Mouse (Mus musculus) midbrain, embryonic 13.5 days (tissue): ENCODE measurements around the gene Col4a1. TPM values are rescaled to one million over a fixed set of nuclear protein-coding genes. Genes with fewer than 3 reads are reported as not detected.

Experiments
- ATAC-seq: fragments of 200-750 bp; cut with Nextera tagmentation; 2 replicates; pipeline ENCODE4 v1.8.0; 2017; ENCODE audit warnings: mild to moderate bottlenecking, moderate TSS enrichment, moderate library complexity
- H3K27ac ChIP-seq: fragments of 300-500 bp; sonication (generic); 2 replicates; pipeline ENCODE4 v1.5.1; 2015; ENCODE audit warnings: inconsistent platforms, mild to moderate bottlenecking, moderate library complexity
- H3K27me3 ChIP-seq: fragments of 300-500 bp; sonication (generic); 2 replicates; pipeline ENCODE4 v1.6.1; 2015; ENCODE audit warnings: mild to moderate bottlenecking, inconsistent platforms
- H3K36me3 ChIP-seq: fragments of 300-500 bp; sonication (generic); 2 replicates; pipeline ENCODE4 v1.6.1; 2015; ENCODE audit warnings: mild to moderate bottlenecking, inconsistent platforms
- H3K4me1 ChIP-seq: fragments of 300-500 bp; sonication (generic); replicated peaks from 2 replicates; pipeline ENCODE4 v1.6.1; 2015; ENCODE audit warnings: inconsistent platforms
- H3K4me2 ChIP-seq: fragments of 300-500 bp; sonication (generic); replicated peaks from 2 replicates; pipeline ENCODE4 v1.6.1; 2015; ENCODE audit warnings: moderate library complexity, mild to moderate bottlenecking, inconsistent platforms
- H3K4me3 ChIP-seq: fragments of 300-500 bp; sonication (generic); replicated peaks from 2 replicates; pipeline ENCODE4 v1.5.1; 2015; ENCODE audit warnings: mild to moderate bottlenecking, inconsistent platforms
- H3K9ac ChIP-seq: fragments of 300-500 bp; sonication (generic); replicated peaks from 2 replicates; pipeline ENCODE4 v1.6.1; 2015; ENCODE audit warnings: mild to moderate bottlenecking, inconsistent platforms
- H3K9me3 ChIP-seq: fragments of 300-500 bp; sonication (generic); 2 replicates; pipeline ENCODE4 v1.6.1; 2016; ENCODE audit warnings: mild to moderate bottlenecking, inconsistent platforms
- WGBS: fragments of 180-500 bp; shearing (Covaris S2); methylation state at CpG from one replicate; pipeline ENCODE4 v1.1.7; 2015; 5-methylcytosine and 5-hydroxymethylcytosine counted together
- polyA plus RNA-seq: library from polyadenylated mRNA; unstranded; fragments of >200 nt; fragmentation: Nextera tagmentation; extraction: Ambion mirVana; gene quantifications from 2 replicates; pipeline ENCODE4 v1.2.1, GENCODE M21; 2015

Gene Col4a1
- polyA plus RNA-seq, 1 experiment from 2014 or later, result 83.4 TPM

DNA sequence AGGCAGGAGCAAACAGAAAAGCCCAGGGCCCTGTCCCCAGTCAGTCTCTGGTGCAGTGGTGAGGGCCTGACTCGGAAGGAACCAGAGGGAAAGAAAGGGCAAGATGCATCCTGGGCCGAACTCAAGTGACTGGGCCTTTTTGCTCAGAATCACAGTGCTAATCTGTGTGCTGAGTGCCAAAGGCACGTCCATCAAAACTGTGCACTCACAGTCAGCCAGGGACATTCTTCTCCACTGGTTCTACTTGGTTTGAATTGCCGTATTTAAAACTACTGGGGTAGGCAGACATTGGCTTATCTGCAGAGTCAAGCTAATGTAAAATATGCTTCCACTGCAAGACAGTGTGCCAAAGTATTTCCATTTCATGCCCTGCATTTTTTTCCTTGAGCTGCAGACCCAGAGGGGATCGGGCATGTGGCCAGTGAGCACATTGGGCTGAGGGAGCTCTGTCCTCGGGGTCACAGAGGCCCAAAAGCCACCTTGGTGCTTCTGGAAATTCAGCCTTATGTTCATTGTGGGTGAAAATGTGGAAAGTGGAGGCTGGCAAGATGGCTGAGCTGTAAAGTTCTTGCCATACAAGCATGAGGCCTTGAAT lies 12.3 kb upstream of the Col4a1 start:
- no peak for ATAC-seq
- Histone ChIP-seq H3K9ac (no peak overlapping the region), H3K4me2 (no peak overlapping the region), H3K27me3 (no peaks in the 10 kb centered on the region), H3K27ac (no peak overlapping the region), H3K4me1 (no peaks in the 10 kb centered on the region), H3K36me3 (no peaks in the 10 kb centered on the region), H3K4me3 (no peak overlapping the region), H3K9me3 (no peaks in the 10 kb centered on the region)
- WGBS, result 83% methylated on average over 6 of the region's 6 CpGs

GRCm38 (mm10) chr8:11323681-11324080 lies 11.1 kb upstream of the Col4a1 start:
- H3K4me2 ChIP-seq, result no peak overlapping the region
- ATAC-seq, result no peak

GRCm38 (mm10) chr8:11322724-11323585 lies 10.3 kb upstream of the Col4a1 start:
- no peak for ATAC-seq
- Histone ChIP-seq H3K9ac (no peak overlapping the region), H3K27ac (no peak overlapping the region), H3K27me3 (no peaks in the 10 kb centered on the region), H3K36me3 (no peaks in the 10 kb centered on the region), H3K4me3 (no peak overlapping the region), H3K4me2 (no peak overlapping the region), H3K9me3 (no peaks in the 10 kb centered on the region), H3K4me1 (no peaks in the 10 kb centered on the region)
- 91% methylated on average over 5 of the region's 5 CpGs for WGBS

More at GRCm38 (mm10) chr8:11323681-11324080, 11.1 kb upstream of the Col4a1 start:
- H3K27me3 ChIP-seq, result no peaks in the 10 kb centered on the region
- no peaks in the 10 kb centered on the region for H3K36me3 ChIP-seq
- H3K27ac ChIP-seq, result no peak overlapping the region
- WGBS, result 81% methylated on average over 1 of the region's 1 CpGs
- H3K9ac ChIP-seq, result no peak overlapping the region
- H3K4me1 ChIP-seq, result no peaks in the 10 kb centered on the region
- H3K9me3 ChIP-seq, result no peaks in the 10 kb centered on the region
- no peak overlapping the region for H3K4me3 ChIP-seq

GRCm38 (mm10) chr8:11321841-11322240 lies 9.2 kb upstream of the Col4a1 start:
- Histone ChIP-seq H3K36me3 (no peaks in the 10 kb centered on the region), H3K9ac (no peak overlapping the region), H3K4me1 (no peaks in the 10 kb centered on the region), H3K4me3 (no peak overlapping the region), H3K27ac (no peak overlapping the region), H3K27me3 (peaks cover 3% of the 10 kb centered on the region; the same call in 1 of the 2 replicates), H3K4me2 (no peak overlapping the region), H3K9me3 (no peaks in the 10 kb centered on the region)
- no peak for ATAC-seq
- WGBS, result 92% methylated on average over 7 of the region's 7 CpGs

GRCm38 (mm10) chr8:11319405-11319804 lies 6.8 kb upstream of the Col4a1 start:
- ATAC-seq, result no peak
- 88% methylated on average over 11 of the region's 11 CpGs for WGBS

DNA sequence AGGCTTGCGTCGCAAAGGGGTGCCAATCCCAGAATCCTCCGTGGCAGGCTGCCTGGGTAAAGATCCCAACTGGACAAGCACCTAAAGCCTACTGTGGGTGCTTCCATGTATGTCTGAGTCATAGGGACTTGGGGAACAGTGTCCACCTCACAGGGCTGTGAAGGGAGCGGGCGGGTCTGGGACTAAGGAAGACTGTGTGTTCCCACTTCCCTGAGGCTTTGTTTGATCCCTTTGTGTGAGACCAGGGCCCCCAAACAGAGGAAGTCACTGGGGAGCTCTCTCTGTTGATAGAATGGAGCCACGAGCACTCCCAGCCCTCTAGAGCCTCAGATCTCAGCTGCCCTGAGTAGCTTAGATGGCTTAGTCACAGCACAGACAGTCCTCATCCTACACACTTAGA lies 3.5 kb upstream of the Col4a1 start:
- no peak for ATAC-seq
- H3K27ac ChIP-seq, result no peak overlapping the region
- peaks cover 26% of the 10 kb centered on the region for H3K4me1 ChIP-seq
- no peak overlapping the region for H3K4me2 ChIP-seq
- no peaks in the 10 kb centered on the region for H3K36me3 ChIP-seq
- no peak overlapping the region for H3K9ac ChIP-seq
- H3K27me3 ChIP-seq, result peaks cover 60% of the 10 kb centered on the region
- no peaks in the 10 kb centered on the region for H3K9me3 ChIP-seq
- 75% methylated on average over 6 of the region's 6 CpGs for WGBS
- H3K4me3 ChIP-seq, result no peak overlapping the region

More at GRCm38 (mm10) chr8:11319405-11319804, 6.8 kb upstream of the Col4a1 start:
- Histone ChIP-seq H3K4me2 (no peak overlapping the region), H3K27me3 (peaks cover 27% of the 10 kb centered on the region), H3K4me1 (no peaks in the 10 kb centered on the region), H3K9ac (no peak overlapping the region), H3K27ac (no peak overlapping the region), H3K36me3 (no peaks in the 10 kb centered on the region), H3K4me3 (no peak overlapping the region), H3K9me3 (no peaks in the 10 kb centered on the region)

GRCm38 (mm10) chr8:11315179-11315943 lies 2.7 kb upstream of the Col4a1 start:
- H3K4me1 ChIP-seq, result peaks cover 26% of the 10 kb centered on the region
- ATAC-seq, result no peak
- peaks cover 68% of the 10 kb centered on the region for H3K27me3 ChIP-seq
- H3K9me3 ChIP-seq, result no peaks in the 10 kb centered on the region
- H3K4me3 ChIP-seq, result no peak overlapping the region
- 0 out of 2 replicates have a peak overlapping the region, but pooled peaks have one; percentile 5 for H3K4me2 ChIP-seq
- H3K9ac ChIP-seq, result no peak overlapping the region
- no peak overlapping the region for H3K27ac ChIP-seq
- no peaks in the 10 kb centered on the region for H3K36me3 ChIP-seq
- WGBS, result 83% methylated on average over 16 of the region's 16 CpGs

DNA sequence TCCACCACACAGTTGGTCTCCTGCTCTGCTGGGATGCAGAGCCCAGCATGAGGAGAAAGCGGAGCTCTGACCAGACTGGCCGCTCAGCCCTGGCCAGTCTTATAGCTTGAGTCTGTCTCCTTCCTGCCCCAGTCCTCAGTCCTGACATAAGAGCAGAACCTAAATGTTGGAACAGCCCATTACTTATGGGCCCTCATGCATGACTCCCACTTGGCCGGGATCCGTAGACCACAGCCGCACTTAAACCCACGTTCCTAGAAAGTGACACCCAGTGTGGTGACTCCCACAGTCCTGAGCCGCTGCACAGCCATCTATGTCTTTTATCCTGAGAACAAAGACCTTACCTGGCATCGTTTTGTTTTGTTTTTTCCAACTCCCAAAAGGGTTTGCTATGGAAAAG lies 2.0 kb upstream of the Col4a1 start:
- WGBS, result 72% methylated on average over 8 of the region's 8 CpGs

DNA sequence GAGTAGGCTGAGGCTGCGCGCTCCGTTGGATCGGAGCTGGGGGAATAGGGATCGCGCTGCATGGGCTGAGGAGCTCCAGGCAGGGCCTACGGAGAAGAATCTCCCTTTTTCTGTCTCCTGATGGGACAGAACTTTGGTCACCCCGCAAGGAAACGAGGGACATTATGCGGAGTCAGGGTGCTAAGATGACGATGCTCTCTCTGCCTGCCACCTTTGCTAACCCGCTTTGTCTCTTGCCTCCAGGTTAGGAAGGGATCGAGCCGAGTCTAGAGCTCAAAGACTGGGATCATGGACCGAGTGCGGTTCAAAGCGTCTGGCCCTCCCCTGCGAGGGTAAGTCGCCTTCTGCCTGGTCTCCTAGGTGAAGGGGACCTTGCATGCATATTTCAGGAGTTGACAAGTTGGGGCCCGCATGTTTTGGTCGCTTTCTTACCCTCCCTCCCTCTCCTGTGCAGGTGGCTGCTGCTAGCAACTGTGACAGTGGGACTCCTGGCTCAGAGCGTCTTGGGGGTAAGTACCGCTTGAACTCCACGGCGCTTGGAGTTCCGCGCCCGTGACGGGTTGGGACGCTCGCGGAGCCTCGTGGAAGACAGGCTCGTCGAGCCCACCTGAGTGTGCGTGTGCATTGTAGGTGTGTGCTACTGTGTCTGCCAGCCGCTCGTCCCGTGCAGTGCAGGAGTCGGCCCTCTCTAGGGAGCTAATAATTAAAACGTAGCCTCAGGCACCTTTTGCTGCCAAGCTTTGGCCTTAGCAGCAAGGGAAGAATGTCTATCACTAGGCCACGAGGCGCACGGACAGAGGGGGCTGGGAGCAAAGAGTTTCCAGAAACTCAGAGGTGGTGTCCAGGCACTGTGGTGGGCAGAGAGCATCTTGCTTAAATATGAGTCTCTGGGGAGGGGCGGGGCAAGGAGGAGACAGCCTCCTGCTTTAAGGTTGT lies 818 bp upstream of the Col4a1 start:
- no peak overlapping the region for H3K27ac ChIP-seq
- H3K9ac ChIP-seq, result peak overlapping the region; percentile 70
- H3K27me3 ChIP-seq, result peaks cover 84% of the 10 kb centered on the region
- peak overlapping the region; percentile 54 for H3K4me3 ChIP-seq
- ATAC-seq, result peak; percentile 59
- 3% methylated on average over 45 of the region's 45 CpGs for WGBS
- H3K4me1 ChIP-seq, result peaks cover 26% of the 10 kb centered on the region
- peak overlapping the region; percentile 88 for H3K4me2 ChIP-seq
- H3K9me3 ChIP-seq, result no peaks in the 10 kb centered on the region
- H3K36me3 ChIP-seq, result no peaks in the 10 kb centered on the region

More for the DNA sequence above, 2.0 kb upstream of the Col4a1 start:
- Histone ChIP-seq H3K27ac (no peak overlapping the region), H3K4me1 (peaks cover 26% of the 10 kb centered on the region), H3K36me3 (no peaks in the 10 kb centered on the region), H3K9ac (no peak overlapping the region), H3K27me3 (peaks cover 75% of the 10 kb centered on the region), H3K9me3 (no peaks in the 10 kb centered on the region), H3K4me3 (no peak overlapping the region), H3K4me2 (peak overlapping the region; percentile 88; the same call in 1 of the 2 replicates)
- ATAC-seq, result no peak

GRCm38 (mm10) chr8:11311681-11312348 lies 811 bp downstream of the Col4a1 start:
- Histone ChIP-seq H3K27me3 (peaks cover 88% of the 10 kb centered on the region), H3K36me3 (no peaks in the 10 kb centered on the region), H3K9me3 (no peaks in the 10 kb centered on the region), H3K4me1 (peaks cover 36% of the 10 kb centered on the region), H3K4me2 (peak overlapping the region; percentile 88), H3K27ac (no peak overlapping the region), H3K4me3 (peak overlapping the region; percentile 54), H3K9ac (peak overlapping the region; percentile 70)
- WGBS, result 4% methylated on average over 34 of the region's 34 CpGs
- no peak; the same call in none of the 2 replicates for ATAC-seq

DNA sequence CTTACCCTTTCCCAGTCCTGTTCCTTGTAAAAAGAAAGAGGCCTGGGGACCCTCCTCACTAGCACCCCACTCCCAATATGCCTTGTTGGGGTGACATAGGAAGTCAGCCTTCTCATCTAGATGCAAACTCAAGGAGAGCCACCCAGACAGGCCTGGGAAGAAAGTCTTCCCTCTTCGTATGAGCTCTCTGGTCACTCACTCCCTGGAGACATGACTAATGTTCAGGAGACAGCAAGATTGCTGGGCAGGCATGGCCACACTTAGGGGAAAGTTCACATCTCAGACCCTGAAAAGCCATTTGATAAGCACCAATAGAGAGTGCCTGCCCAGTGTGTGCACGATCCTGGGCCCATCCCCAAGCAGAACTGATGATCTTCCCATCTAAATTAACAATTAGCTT lies 2.6 kb downstream of the Col4a1 start:
- Histone ChIP-seq H3K9me3 (no peaks in the 10 kb centered on the region), H3K36me3 (no peaks in the 10 kb centered on the region), H3K4me2 (peak overlapping the region; percentile 17; the same call in 1 of the 2 replicates), H3K27me3 (peaks cover 71% of the 10 kb centered on the region), H3K27ac (no peak overlapping the region), H3K4me3 (no peak overlapping the region), H3K4me1 (peaks cover 36% of the 10 kb centered on the region), H3K9ac (no peak overlapping the region)
- WGBS, result 74% methylated on average over 2 of the region's 2 CpGs
- no peak for ATAC-seq
